Mouse (Mus musculus) intestine, embryonic 16.5 days (tissue): ENCODE results near the gene Chst2. TPM values are rescaled to one million over a fixed set of nuclear protein-coding genes. Genes with fewer than 3 reads are reported as not detected.

ENCODE experiments used
- ATAC-seq: fragments of 200-750 bp; cut with Nextera tagmentation; 2 replicates; pipeline ENCODE4 v1.8.0; 2017; ENCODE audit warnings: moderate TSS enrichment, moderate library complexity
- H3K27ac ChIP-seq: fragments of 300-500 bp; sonication (generic); 2 replicates; pipeline ENCODE4 v1.5.1; 2014; ENCODE audit warnings: mild to moderate bottlenecking, low read length
- H3K27me3 ChIP-seq: fragments of 300-500 bp; sonication (generic); replicated peaks from 2 replicates; pipeline ENCODE4 v1.6.1; 2014; ENCODE audit warnings: low read length, control low read depth, mixed read lengths; ENCODE audit not compliant: control insufficient read depth, insufficient read depth
- H3K36me3 ChIP-seq: fragments of 300-500 bp; sonication (generic); 2 replicates; pipeline ENCODE4 v1.6.1; 2014; ENCODE audit warnings: low read length, control low read depth; ENCODE audit not compliant: control insufficient read depth, insufficient read depth
- H3K4me1 ChIP-seq: fragments of 300-500 bp; sonication (generic); 2 replicates; pipeline ENCODE4 v1.6.1; 2014; ENCODE audit warnings: low read length, control low read depth, mixed read lengths; ENCODE audit not compliant: control insufficient read depth, insufficient read depth
- H3K4me2 ChIP-seq: fragments of 300-500 bp; sonication (generic); 2 replicates; pipeline ENCODE4 v1.6.1; 2014; ENCODE audit warnings: low read depth, low read length, control low read depth
- H3K4me3 ChIP-seq: fragments of 300-500 bp; sonication (generic); 2 replicates; pipeline ENCODE4 v1.5.1; 2014; ENCODE audit warnings: mild to moderate bottlenecking, low read length
- H3K9ac ChIP-seq: fragments of 300-500 bp; sonication (generic); 2 replicates; pipeline ENCODE4 v1.6.1; 2014; ENCODE audit warnings: low read depth, low read length
- H3K9me3 ChIP-seq: fragments of 300-500 bp; sonication (generic); 2 replicates; pipeline ENCODE4 v1.6.1; 2016; ENCODE audit warnings: low read length, control low read depth; ENCODE audit not compliant: control insufficient read depth
- WGBS: fragments of 180-500 bp; shearing (Covaris S2); extraction: QIAGEN DNeasy Blood & Tissue Kit; methylation state at CpG from one replicate; pipeline ENCODE4 v1.1.7; 2014; 5-methylcytosine and 5-hydroxymethylcytosine counted together
- polyA plus RNA-seq: library from polyadenylated mRNA; unstranded; fragments of >200 nt; fragmentation: Nextera tagmentation; extraction: Ambion mirVana; gene quantifications from 2 replicates; pipeline ENCODE4 v1.2.1, GENCODE M21; 2015

Chst2 gene
- polyA plus RNA-seq, 1 experiment from 2014 or later = 4.1 TPM

DNA sequence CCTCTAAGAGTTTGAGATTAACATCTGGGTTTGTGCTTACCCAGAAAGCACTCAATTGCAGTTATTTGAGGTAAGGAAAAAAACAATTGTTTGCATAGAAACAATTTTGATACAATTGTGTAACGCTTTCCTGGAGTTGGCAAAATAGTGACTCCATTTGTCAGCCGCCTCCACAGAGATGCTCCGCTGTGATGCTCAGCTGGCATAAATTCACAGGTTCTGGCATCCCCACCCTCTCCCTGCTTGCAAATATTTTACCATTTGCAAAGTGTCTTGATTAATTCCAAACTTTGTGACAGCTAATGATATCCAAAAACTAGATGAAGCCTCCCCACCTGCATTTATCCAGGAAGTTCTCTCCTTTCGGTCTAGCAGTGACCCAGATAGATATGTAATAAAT is 5.5 kb upstream of the Chst2 start:
- Histone ChIP-seq H3K27ac (no peak overlapping the region), H3K9ac (no peak overlapping the region), H3K4me1 (no peaks in the 10 kb centered on the region; the same call in 1 of the 2 replicates), H3K4me2 (no peak overlapping the region), H3K4me3 (no peak overlapping the region), H3K36me3 (no peaks in the 10 kb centered on the region), H3K27me3 (peaks cover 5% of the 10 kb centered on the region), H3K9me3 (no peaks in the 10 kb centered on the region)
- no peak for ATAC-seq
- WGBS = 72% methylated on average over 4 of the region's 4 CpGs

DNA sequence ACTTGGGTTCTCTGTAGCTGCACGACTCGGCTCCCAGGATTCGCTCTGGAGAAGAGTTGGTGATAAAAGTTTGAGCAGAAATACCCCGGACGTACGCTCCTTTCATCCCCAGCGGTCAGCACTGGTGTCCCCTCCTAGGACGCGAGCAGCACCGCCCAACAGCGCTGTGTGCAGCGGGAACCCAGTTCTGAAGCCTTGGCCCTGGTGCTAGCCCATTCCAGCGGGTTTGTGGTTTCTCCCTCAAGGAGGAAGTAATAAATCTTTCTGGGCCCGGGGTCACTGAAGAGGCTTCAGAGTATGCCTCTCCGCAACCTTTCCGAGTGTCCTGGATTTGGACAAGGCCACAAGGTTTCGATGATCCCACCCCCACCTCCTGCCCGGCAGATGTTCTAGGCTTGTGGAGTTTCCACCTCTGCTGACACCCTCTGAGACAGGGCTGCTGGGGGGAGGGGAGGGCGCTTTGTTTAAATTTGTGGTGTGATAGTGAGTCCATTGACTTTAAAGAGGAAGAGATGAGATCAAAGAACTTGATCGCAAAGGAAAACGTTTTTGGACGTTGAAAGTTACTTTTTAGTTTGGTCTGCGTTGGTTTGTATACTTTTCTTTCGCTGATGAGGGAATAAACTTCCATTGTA is 1.2 kb upstream of the Chst2 start:
- no peaks in the 10 kb centered on the region for H3K36me3 ChIP-seq
- H3K4me2 ChIP-seq = peak overlapping the region; percentile 98
- peaks cover 8% of the 10 kb centered on the region for H3K4me1 ChIP-seq
- H3K9me3 ChIP-seq = no peaks in the 10 kb centered on the region
- H3K27me3 ChIP-seq = peaks cover 26% of the 10 kb centered on the region
- WGBS = under 1% methylated on average over 24 of the region's 24 CpGs
- peak overlapping the region; percentile 74 for H3K9ac ChIP-seq
- peak overlapping the region; percentile 68 for H3K4me3 ChIP-seq
- ATAC-seq = peak; percentile 58
- peak overlapping the region; percentile 87 for H3K27ac ChIP-seq

DNA sequence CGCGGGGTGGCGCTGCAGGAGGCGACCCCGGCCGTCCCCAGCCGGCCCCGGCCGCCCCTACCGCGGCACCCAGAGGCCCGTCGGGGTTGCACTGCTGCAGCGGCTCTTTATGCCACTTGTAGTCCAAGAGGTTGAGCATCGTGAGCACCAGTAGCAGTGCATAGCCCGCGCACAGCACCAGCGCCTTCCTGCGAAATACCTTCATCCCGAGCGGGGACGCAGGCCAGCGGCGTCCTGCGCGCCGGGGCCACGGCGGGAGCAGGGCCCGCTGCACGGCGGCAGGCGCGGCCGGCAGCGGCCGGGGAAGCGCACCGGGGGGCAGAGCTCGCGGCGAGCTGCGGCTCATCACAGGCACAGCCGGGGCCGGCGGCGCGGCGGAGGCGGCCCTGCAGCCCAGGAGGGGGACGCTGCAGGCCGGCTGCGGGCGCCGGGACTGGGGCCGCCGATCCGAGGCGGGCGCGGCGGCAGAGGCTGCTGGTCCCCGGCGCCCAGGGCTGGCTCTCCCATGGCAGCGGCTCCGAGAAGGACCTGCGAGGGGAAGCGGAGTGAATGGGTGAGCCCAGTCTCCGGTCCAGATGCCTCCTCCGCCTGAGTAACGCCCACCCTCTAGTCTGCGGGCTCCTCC is 464 bp downstream of the Chst2 start:
- H3K4me3 ChIP-seq = peak overlapping the region; percentile 68
- no peaks in the 10 kb centered on the region for H3K36me3 ChIP-seq
- peaks cover 24% of the 10 kb centered on the region for H3K27me3 ChIP-seq
- no peaks in the 10 kb centered on the region for H3K9me3 ChIP-seq
- WGBS = under 1% methylated on average over 71 of the region's 72 CpGs
- peaks cover 8% of the 10 kb centered on the region for H3K4me1 ChIP-seq
- peak overlapping the region; percentile 74 for H3K9ac ChIP-seq
- H3K27ac ChIP-seq = peak overlapping the region; percentile 80; the same call in 1 of the 2 replicates
- ATAC-seq = peak; percentile 37
- peak overlapping the region; percentile 98 for H3K4me2 ChIP-seq

DNA sequence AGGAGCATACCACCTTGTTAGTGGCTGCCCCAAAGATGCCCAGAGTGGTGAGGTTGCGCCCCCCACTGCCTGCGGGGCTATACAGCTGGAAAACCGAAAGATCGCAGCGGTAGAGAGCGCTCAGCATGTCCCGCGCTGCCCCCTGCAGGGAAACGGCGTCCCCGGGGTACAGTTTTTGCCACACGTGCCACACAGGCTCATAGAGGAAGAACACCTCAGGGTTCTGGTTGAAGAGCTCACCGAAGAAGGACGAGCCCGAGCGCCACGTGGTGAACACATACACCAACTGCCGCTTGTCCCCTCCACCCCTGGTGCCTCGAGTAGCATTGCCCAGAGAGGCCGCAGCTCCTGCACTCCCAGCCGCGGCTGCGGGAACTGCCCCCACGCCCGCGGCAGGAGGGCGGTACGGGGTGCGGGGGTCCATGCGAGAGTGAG is 994 bp downstream of the Chst2 start:
- peaks cover 24% of the 10 kb centered on the region for H3K27me3 ChIP-seq
- H3K9ac ChIP-seq = peak overlapping the region; percentile 74
- H3K9me3 ChIP-seq = no peaks in the 10 kb centered on the region
- WGBS = under 1% methylated on average over 30 of the region's 30 CpGs
- H3K4me3 ChIP-seq = peak overlapping the region; percentile 68
- no peaks in the 10 kb centered on the region for H3K36me3 ChIP-seq
- ATAC-seq = peak; percentile 41
- H3K4me1 ChIP-seq = peaks cover 8% of the 10 kb centered on the region
- H3K4me2 ChIP-seq = peak overlapping the region; percentile 98
- peak overlapping the region; percentile 34; the same call in 1 of the 2 replicates for H3K27ac ChIP-seq

DNA sequence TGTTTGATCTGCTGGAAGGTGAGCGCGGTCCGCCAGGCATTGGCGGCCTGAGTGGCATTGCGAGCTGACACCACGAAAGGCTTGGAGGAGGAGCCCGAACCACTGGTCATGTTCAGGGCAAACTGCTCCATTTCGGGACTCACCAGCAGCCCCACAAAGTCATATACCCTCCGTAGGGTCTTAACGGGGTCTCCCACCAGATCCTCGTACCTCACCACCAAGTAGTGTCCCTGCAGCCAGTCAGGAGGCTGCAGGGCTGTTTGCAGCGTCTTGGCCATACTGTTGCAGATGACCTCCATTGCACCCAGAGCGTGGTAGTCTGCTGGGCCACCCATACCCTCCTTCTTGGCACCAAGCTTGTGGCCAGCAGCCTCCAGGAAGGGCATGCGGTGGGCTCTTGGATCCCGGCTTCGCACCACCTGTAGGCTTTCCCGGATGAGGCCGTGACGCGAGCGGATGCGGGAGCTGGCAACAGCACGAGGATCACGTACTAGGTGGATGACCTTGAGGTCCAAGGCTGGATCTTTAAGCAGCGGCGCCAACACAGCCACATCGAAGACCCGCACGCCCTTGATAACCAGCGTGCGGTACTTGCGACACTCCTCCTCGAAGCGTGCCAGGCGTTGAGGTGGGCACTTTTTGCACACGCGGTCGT is 1.6 kb downstream of the Chst2 start:
- H3K27me3 ChIP-seq = peaks cover 24% of the 10 kb centered on the region
- H3K9ac ChIP-seq = peak overlapping the region; percentile 74; the same call in 1 of the 2 replicates
- peak overlapping the region; percentile 68 for H3K4me3 ChIP-seq
- 70% methylated on average over 38 of the region's 38 CpGs for WGBS
- no peaks in the 10 kb centered on the region for H3K9me3 ChIP-seq
- H3K4me2 ChIP-seq = peak overlapping the region; percentile 98
- H3K27ac ChIP-seq = no peak overlapping the region
- no peaks in the 10 kb centered on the region for H3K36me3 ChIP-seq
- no peak for ATAC-seq
- peaks cover 8% of the 10 kb centered on the region for H3K4me1 ChIP-seq

DNA sequence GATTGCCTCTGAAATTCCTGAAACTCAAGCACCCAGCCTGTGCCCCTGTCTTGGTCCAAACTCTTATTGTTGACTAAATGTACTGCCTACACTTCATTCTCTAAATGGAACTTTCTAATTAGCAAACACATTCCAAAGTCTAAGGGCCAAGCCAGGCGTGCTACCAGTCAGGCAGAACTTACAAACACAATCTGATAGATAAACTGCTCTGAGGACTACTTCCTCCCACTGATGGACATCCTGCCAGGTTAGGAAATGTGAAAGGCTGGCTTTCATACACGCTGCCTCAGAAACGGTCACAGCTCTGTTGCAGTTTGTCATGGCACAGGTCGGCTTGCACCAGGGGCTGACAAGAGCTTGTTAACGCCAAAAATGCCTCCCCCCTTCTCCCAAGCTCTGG is 4.8 kb downstream of the Chst2 start:
- peaks cover 18% of the 10 kb centered on the region; the same call in 1 of the 2 replicates for H3K27me3 ChIP-seq
- no peaks in the 10 kb centered on the region for H3K36me3 ChIP-seq
- H3K4me3 ChIP-seq = no peak overlapping the region
- H3K9me3 ChIP-seq = no peaks in the 10 kb centered on the region
- WGBS = 43% methylated on average over 5 of the region's 5 CpGs
- ATAC-seq = no peak
- H3K9ac ChIP-seq = no peak overlapping the region
- peaks cover 8% of the 10 kb centered on the region for H3K4me1 ChIP-seq
- H3K4me2 ChIP-seq = no peak overlapping the region
- no peak overlapping the region for H3K27ac ChIP-seq

DNA sequence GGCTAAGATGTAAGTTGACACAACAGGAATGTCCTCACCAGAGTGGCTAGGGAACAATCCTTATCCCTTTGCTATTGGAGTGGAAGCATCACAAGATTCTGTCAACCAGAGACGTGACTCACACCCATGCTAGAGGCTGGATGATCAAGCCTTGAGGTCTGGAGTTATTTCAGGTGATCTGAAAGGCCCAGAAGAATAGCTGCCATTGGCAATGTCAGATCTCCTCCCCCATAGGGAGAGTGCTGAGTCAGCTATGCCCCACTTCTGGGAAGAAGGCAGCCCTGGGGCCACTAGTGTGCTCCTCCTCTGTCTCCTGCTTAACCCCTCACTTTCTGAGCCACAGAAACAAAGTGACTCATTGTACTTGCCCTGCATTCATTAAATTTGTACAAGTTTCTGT is 14.5 kb downstream of the Chst2 start:
- no peak overlapping the region for H3K9ac ChIP-seq
- H3K4me1 ChIP-seq = no peaks in the 10 kb centered on the region
- H3K27ac ChIP-seq = no peak overlapping the region
- no peaks in the 10 kb centered on the region for H3K36me3 ChIP-seq
- 58% methylated on average over 1 of the region's 1 CpGs for WGBS
- H3K9me3 ChIP-seq = no peaks in the 10 kb centered on the region
- no peak for ATAC-seq
- no peaks in the 10 kb centered on the region for H3K27me3 ChIP-seq
- H3K4me3 ChIP-seq = no peak overlapping the region
- H3K4me2 ChIP-seq = no peak overlapping the region

DNA sequence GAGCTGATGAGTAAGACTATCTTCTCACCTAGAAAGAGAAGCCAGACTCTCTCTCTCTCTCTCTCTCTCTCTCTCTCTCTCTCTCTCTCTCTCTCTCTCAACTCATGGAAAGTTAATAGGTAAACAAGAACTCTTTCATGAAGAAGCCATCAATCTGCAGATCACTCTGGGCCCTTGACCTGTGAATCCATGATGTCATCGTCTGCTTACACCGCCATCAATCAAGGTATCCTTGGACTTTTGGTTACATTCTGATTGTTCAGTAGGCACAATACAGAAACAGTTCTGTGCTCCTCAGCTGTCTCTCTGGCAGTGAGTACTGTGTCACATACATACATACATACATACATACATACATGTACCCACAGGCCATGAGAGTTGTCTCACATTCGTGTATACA is 16.6 kb downstream of the Chst2 start:
- Histone ChIP-seq H3K9me3 (no peaks in the 10 kb centered on the region), H3K9ac (no peak overlapping the region), H3K27ac (no peak overlapping the region), H3K27me3 (no peaks in the 10 kb centered on the region), H3K4me2 (no peak overlapping the region), H3K36me3 (no peaks in the 10 kb centered on the region), H3K4me3 (no peak overlapping the region), H3K4me1 (no peaks in the 10 kb centered on the region)
- WGBS = 86% methylated on average over 3 of the region's 3 CpGs
- no peak for ATAC-seq

DNA sequence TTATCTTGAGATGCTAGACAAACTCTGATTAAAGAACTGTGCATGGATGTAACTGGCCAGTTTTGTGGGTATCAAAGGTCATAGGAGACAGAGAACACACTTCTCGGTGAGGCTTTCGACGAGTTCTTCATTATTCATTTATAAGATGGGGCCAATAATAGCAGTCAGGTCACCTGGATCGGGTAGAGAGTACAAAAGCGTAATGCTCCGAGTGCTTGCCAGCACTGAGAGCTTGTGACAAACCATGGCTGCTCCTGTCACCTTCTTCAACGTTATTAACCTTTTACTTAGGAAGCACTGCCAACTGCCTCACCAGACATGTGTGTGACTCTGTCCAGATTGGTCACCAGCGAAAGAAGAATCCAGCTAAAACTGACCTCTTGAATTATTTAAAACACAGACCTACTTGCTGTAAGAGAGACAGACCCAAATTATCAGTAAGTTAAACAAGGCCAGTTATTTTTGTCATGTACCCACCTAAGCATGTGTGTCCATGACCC is 18.6 kb downstream of the Chst2 start:
- Histone ChIP-seq H3K4me1 (no peaks in the 10 kb centered on the region), H3K27ac (no peak overlapping the region), H3K9ac (no peak overlapping the region), H3K27me3 (no peaks in the 10 kb centered on the region), H3K9me3 (no peaks in the 10 kb centered on the region), H3K36me3 (no peaks in the 10 kb centered on the region), H3K4me2 (no peak overlapping the region), H3K4me3 (no peak overlapping the region)
- 83% methylated on average over 8 of the region's 8 CpGs for WGBS
- no peak for ATAC-seq
